Mouse (Mus musculus): ENCODE measurements around the gene Ifi211.

DNA sequence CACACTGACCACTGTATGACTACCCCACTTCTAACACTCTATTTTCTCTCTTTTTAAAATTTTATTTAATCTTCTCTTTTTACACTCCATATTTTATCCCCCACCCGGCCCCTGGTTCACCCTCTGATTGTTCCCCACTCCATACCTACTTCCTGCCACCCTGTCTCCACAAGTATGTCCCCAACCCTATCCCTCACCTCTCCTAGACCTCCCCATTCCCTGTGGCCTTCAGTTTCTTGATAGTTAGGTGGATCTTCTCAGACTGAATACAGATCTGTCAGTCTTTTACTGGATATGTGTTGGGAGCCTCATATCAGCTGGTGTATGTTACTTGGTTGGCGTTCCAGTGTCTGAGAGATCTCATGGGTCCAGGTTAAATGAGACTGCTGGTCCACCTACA, 1.7 kb upstream of the Ifi211 start:
- no peak for TF ChIP-seq GATA1 (IDR thresholded peaks at IDR 0.05; ENCODE audit: low read length)
- TF ChIP-seq TAL1 (IDR thresholded peaks at IDR 0.05; ENCODE audit: low read length) = no peak

Data from erythroblast, embryonic 14.5 days (primary cell).